Mouse (Mus musculus): ENCODE data around the gene Adpgk. TPM values are rescaled to one million over a fixed set of nuclear protein-coding genes. Genes with fewer than 3 reads are reported as not detected.

Gene Adpgk
- total RNA-seq, 2 experiments from 2014 or later: 54.3 to 87.4 TPM

- ATAC-seq (replicated peaks; ENCODE audit: poor library complexity): no peak
Observed at GRCm38 (mm10) chr9:59369220-59369619, 77.9 kb downstream of the Adpgk start.

- no peak for ATAC-seq (replicated peaks; ENCODE audit: poor library complexity)
Observed at GRCm38 (mm10) chr9:59369646-59370045, 78.3 kb downstream of the Adpgk start.

Other genes starting within 250 kb of the Adpgk start
- gene Bbs4, start 62.0 kb downstream of the Adpgk start, total RNA-seq (2015): 3.5 and 8.7 TPM in 2 replicates
- gene Bbs4, start 62.0 kb downstream of the Adpgk start, total RNA-seq (2017): 7.6 and 9.7 TPM in 2 replicates
- 91.4 and 102 TPM in 2 replicates for gene Arih1, start 195.1 kb downstream of the Adpgk start, total RNA-seq (2015)
- gene Arih1, start 195.1 kb downstream of the Adpgk start, total RNA-seq (2017): 87.9 and 105 TPM in 2 replicates
- 98.6 and 103 TPM in 2 replicates for gene Hexa, start 248.0 kb downstream of the Adpgk start, total RNA-seq (2015)
- 168 and 210 TPM in 2 replicates for gene Hexa, start 248.0 kb downstream of the Adpgk start, total RNA-seq (2017)
- gene Tmem202, start 248.3 kb downstream of the Adpgk start, total RNA-seq (2015): 0.17 TPM in 1 of 2 replicates, not detected in the other
- gene Tmem202, start 248.3 kb downstream of the Adpgk start, total RNA-seq (2017): not detected in 2 replicates